Mouse (Mus musculus) limb, embryonic 11.5 days (tissue): Measurements from ENCODE around the gene Pde6d. TPM values are rescaled to one million over a fixed set of nuclear protein-coding genes. Genes with fewer than 3 reads are reported as not detected.

ENCODE experiments used
- ATAC-seq: fragments of 200-750 bp; cut with Nextera tagmentation; 2 replicates; pipeline ENCODE4 v1.8.0; 2017; ENCODE audit warnings: low read depth; ENCODE audit not compliant: insufficient number of reproducible peaks, low FRiP score, low TSS enrichment
- DNase-seq: peaks from one replicate; pipeline ENCODE4 v3.0.0-alpha.2; 2015; ENCODE audit warnings: low spot score
- H3K27ac ChIP-seq: fragments of 300-500 bp; sonication (generic); replicated peaks from 2 replicates; pipeline ENCODE4 v1.5.1; 2014; ENCODE audit warnings: low read depth, mild to moderate bottlenecking, low read length
- H3K27me3 ChIP-seq: fragments of 300-500 bp; sonication (generic); 2 replicates; pipeline ENCODE4 v1.6.1; 2014; ENCODE audit warnings: mild to moderate bottlenecking, low read length, mixed read lengths; ENCODE audit not compliant: control insufficient read depth, insufficient read depth
- H3K36me3 ChIP-seq: fragments of 300-500 bp; sonication (generic); 2 replicates; pipeline ENCODE4 v1.6.1; 2014; ENCODE audit warnings: mild to moderate bottlenecking, low read length, moderate library complexity, mixed read lengths; ENCODE audit not compliant: control insufficient read depth, insufficient read depth
- H3K4me1 ChIP-seq: fragments of 300-500 bp; sonication (generic); 2 replicates; pipeline ENCODE4 v1.6.1; 2014; ENCODE audit warnings: low read length, mixed read lengths; ENCODE audit not compliant: control insufficient read depth, insufficient read depth
- H3K4me2 ChIP-seq: fragments of 300-500 bp; sonication (generic); 2 replicates; pipeline ENCODE4 v1.6.1; 2014; ENCODE audit warnings: low read depth, mild to moderate bottlenecking, moderate library complexity; ENCODE audit not compliant: severe bottlenecking
- H3K4me3 ChIP-seq: fragments of 300-500 bp; sonication (generic); 2 replicates; pipeline ENCODE4 v1.5.1; 2014; ENCODE audit warnings: low read depth, low read length
- H3K9ac ChIP-seq: fragments of 300-500 bp; sonication (generic); 2 replicates; pipeline ENCODE4 v1.6.1; 2014; ENCODE audit warnings: mild to moderate bottlenecking, low read length
- H3K9me3 ChIP-seq: fragments of 300-500 bp; sonication (generic); 2 replicates; pipeline ENCODE4 v1.6.1; 2016; ENCODE audit warnings: low read length; ENCODE audit not compliant: control insufficient read depth
- WGBS: fragments of 180-500 bp; shearing (Covaris S2); extraction: QIAGEN DNeasy Blood & Tissue Kit; methylation state at CpG from one replicate; pipeline ENCODE4 v1.1.7; 2014; 5-methylcytosine and 5-hydroxymethylcytosine counted together
- polyA plus RNA-seq: library from polyadenylated mRNA; unstranded; fragments of >200 nt; fragmentation: Nextera tagmentation; extraction: Ambion mirVana; gene quantifications from 2 replicates; pipeline ENCODE4 v1.2.1, GENCODE M21; 2014

Pde6d gene
- polyA plus RNA-seq, 1 experiment from 2014 or later = 81.6 TPM

GRCm38 (mm10) chr1:86532362-86533051 lies 49.9 kb downstream of the Pde6d start:
- Histone ChIP-seq H3K36me3 (peaks cover 25% of the 10 kb centered on the region; the same call in 1 of the 2 replicates), H3K4me2 (peak overlapping the region; percentile 7; the same call in 1 of the 2 replicates), H3K27ac (no peak overlapping the region), H3K4me1 (peaks cover 14% of the 10 kb centered on the region; the same call in 1 of the 2 replicates), H3K9me3 (no peaks in the 10 kb centered on the region), H3K27me3 (no peaks in the 10 kb centered on the region), H3K9ac (no peak overlapping the region), H3K4me3 (no peak overlapping the region)
- ATAC-seq (peak; percentile 33), DNase-seq (peak; percentile 98)
- WGBS = 25% methylated on average over 11 of the region's 11 CpGs

GRCm38 (mm10) chr1:86531547-86532321 lies 50.7 kb downstream of the Pde6d start:
- no peak overlapping the region for H3K9ac ChIP-seq
- DNase-seq = peak; percentile 82
- H3K4me1 ChIP-seq = peaks cover 14% of the 10 kb centered on the region; the same call in 1 of the 2 replicates
- 0 out of 2 replicates have a peak overlapping the region, but pooled peaks have one; percentile 10 for H3K27ac ChIP-seq
- ATAC-seq = peak; percentile 46
- H3K9me3 ChIP-seq = no peaks in the 10 kb centered on the region
- H3K36me3 ChIP-seq = peaks cover 25% of the 10 kb centered on the region; the same call in 1 of the 2 replicates
- peak overlapping the region; percentile 7 for H3K4me2 ChIP-seq
- H3K4me3 ChIP-seq = no peak overlapping the region
- 2% methylated on average over 13 of the region's 13 CpGs for WGBS
- H3K27me3 ChIP-seq = no peaks in the 10 kb centered on the region

GRCm38 (mm10) chr1:86530871-86531546 lies 51.4 kb downstream of the Pde6d start:
- ATAC-seq = no peak
- Histone ChIP-seq H3K9ac (no peak overlapping the region), H3K4me2 (peak overlapping the region; percentile 16), H3K4me1 (peaks cover 14% of the 10 kb centered on the region; the same call in 1 of the 2 replicates), H3K27me3 (no peaks in the 10 kb centered on the region), H3K9me3 (no peaks in the 10 kb centered on the region), H3K36me3 (peaks cover 25% of the 10 kb centered on the region; the same call in 1 of the 2 replicates), H3K27ac (0 out of 2 replicates have a peak overlapping the region, but pooled peaks have one; percentile 10), H3K4me3 (no peak overlapping the region)
- WGBS = 21% methylated on average over 4 of the region's 4 CpGs
- peak; percentile 60 for DNase-seq

- H3K4me1 ChIP-seq = peaks cover 19% of the 10 kb centered on the region
- peak overlapping the region; percentile 36; the same call in 1 of the 2 replicates for H3K27ac ChIP-seq
- DNase-seq (no peak), ATAC-seq (no peak)
- H3K4me3 ChIP-seq = peak overlapping the region; percentile 99
- no peaks in the 10 kb centered on the region for H3K27me3 ChIP-seq
- H3K9ac ChIP-seq = peak overlapping the region; percentile 100
- 44% methylated on average over 4 of the region's 4 CpGs for WGBS
- H3K36me3 ChIP-seq = peaks cover 25% of the 10 kb centered on the region; the same call in 1 of the 2 replicates
- H3K9me3 ChIP-seq = no peaks in the 10 kb centered on the region
- H3K4me2 ChIP-seq = peak overlapping the region; percentile 96
Observed at GRCm38 (mm10) chr1:86529590-86529989, 52.8 kb downstream of the Pde6d start.

- H3K9ac ChIP-seq = peak overlapping the region; percentile 100
- peaks cover 23% of the 10 kb centered on the region for H3K4me1 ChIP-seq
- H3K27me3 ChIP-seq = no peaks in the 10 kb centered on the region
- WGBS = under 1% methylated on average over 15 of the region's 15 CpGs
- ATAC-seq = no peak
- DNase-seq = no peak
- peaks cover 25% of the 10 kb centered on the region; the same call in 1 of the 2 replicates for H3K36me3 ChIP-seq
- H3K27ac ChIP-seq = peak overlapping the region; percentile 99
- H3K9me3 ChIP-seq = no peaks in the 10 kb centered on the region
- peak overlapping the region; percentile 96 for H3K4me2 ChIP-seq
- H3K4me3 ChIP-seq = peak overlapping the region; percentile 99
Observed at GRCm38 (mm10) chr1:86528571-86529180, 53.8 kb downstream of the Pde6d start.

DNA sequence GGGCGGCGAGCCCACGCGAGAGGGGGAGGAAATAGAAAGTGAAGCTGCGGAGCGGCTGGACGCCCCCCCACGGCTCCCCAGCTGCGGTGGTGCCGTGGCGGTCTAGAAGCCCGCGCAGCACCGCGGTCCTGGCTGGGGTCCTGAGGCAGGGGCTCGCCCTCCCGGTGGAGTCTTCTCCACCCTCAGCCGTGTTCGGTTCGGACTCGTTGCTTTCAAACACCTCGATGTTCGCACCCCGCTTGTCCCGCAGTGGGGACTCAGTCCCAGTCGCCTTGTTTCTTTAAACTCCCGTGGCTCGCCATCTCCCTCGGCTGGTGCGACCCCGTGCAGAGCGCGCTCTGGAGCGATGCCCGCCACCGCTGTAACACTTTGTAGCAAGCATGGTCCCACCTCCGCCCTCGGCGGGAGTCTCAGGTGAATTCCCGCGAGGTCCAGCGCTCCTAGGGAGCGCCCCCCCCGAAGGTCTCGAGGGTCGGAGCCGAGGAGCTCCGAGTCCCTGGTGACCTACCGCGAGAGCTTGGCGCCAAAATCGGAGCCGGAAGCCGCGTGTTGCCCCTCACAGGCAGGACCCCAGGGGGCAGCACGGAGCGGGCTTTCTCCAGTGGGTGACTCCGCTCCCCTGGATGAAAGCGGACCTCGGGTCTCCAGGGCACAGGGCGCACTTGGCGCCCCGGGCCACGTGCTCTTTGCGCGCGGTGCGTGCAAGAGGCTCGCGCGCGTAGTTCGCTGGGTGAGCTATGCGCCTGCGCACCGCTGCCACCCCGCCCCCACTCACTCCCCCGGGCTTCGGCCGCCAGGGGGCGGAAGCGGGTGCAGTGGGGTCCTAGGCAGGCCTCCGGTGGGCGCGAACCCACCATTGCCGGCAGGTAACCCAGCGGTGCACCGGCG lies 54.6 kb downstream of the Pde6d start:
- Histone ChIP-seq H3K27me3 (no peaks in the 10 kb centered on the region), H3K4me3 (peak overlapping the region; percentile 99), H3K36me3 (peaks cover 21% of the 10 kb centered on the region; the same call in 1 of the 2 replicates), H3K4me2 (peak overlapping the region; percentile 96), H3K9me3 (no peaks in the 10 kb centered on the region), H3K9ac (peak overlapping the region; percentile 100), H3K27ac (peak overlapping the region; percentile 99), H3K4me1 (peaks cover 23% of the 10 kb centered on the region)
- DNase-seq (peak; percentile 94), ATAC-seq (no peak)
- WGBS = under 1% methylated on average over 87 of the region's 89 CpGs

DNA sequence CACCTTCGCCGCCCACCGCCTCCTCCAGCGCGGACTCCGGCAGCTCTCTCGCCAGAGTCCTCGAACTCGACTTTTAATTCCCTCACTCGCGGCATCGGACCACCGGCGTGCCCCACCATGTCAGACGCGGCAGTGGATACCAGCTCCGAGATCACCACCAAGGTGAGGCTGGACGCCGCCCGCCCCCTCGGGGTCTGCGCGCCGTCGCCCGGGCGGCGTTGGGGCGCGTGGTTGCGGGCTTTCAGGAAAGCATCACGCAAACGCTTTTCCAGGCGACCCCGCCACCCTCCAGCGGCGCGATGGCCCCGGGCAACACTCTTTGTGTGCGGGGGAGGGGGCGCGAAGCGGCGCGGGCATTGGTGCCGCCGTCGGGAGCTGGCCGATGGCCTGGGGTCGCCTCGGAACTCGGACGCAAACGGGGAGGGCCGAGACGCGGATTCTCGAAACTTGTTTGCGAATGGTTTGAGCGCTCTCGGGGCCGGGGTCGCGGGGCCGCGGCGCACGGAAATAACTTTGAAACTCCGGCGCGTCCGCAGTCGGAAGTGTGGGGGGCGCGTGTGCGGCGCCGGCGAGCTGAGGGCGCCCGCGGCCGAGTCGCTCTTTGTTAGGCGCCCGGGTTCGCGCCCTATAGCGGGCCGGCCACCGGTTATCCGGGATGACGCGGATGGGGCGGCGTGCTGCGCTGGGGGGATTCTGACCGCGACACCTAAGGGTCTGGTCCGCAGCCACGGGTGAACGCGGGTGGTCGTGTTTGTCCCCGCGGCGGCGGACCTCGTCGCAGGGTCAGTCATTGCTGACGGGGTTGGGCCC lies 55.4 kb downstream of the Pde6d start:
- ATAC-seq (no peak), DNase-seq (peak; percentile 75)
- peak overlapping the region; percentile 100 for H3K9ac ChIP-seq
- peak overlapping the region; percentile 99 for H3K4me3 ChIP-seq
- peaks cover 30% of the 10 kb centered on the region for H3K4me1 ChIP-seq
- H3K27me3 ChIP-seq = no peaks in the 10 kb centered on the region
- H3K27ac ChIP-seq = peak overlapping the region; percentile 99
- under 1% methylated on average over 111 of the region's 111 CpGs for WGBS
- H3K9me3 ChIP-seq = no peaks in the 10 kb centered on the region
- peaks cover 21% of the 10 kb centered on the region; the same call in 1 of the 2 replicates for H3K36me3 ChIP-seq
- H3K4me2 ChIP-seq = peak overlapping the region; percentile 96; the same call in 1 of the 2 replicates
